ENCODE assay signal across 9 mouse cellular contexts in genomic region chr11:104246171-104246694, GRCm38 (mm10). TPM values are rescaled to one million over a fixed set of nuclear protein-coding genes. Genes with fewer than 3 reads are reported as not detected.
A peak's percentile ranks its signal among the peaks of the same experiment; 100 is the strongest.
DNase-seq lines count a peak whose midpoint lies in the region; ATAC-seq and TF ChIP-seq lines count a peak whose summit lies in the region.
"Had no signal": no experiment of that assay in that cellular context is flagged by ENCODE, and none has a peak within 500 bp of the region (broad histone marks: within the 10 kb centered on the region; RNA-seq: fewer than 3 reads in every experiment).

No protein-coding gene starts in this region.

- H3K4me1 ChIP-seq in heart, embryonic 13.5 days = peaks cover 5% of the 10 kb centered on the region; the same call in 1 of the 2 replicates
- H3K4me1 ChIP-seq in heart, adult 2 months (ENCODE audit: control insufficient read depth, insufficient read depth, low read length) = peaks cover 1% of the 10 kb centered on the region
- peaks cover 27% of the 10 kb centered on the region for H3K4me1 ChIP-seq in midbrain, embryonic 13.5 days (replicated peaks)

- peaks cover 8% of the 10 kb centered on the region; the same call in 1 of the 2 replicates for H3K27me3 ChIP-seq in heart, embryonic 13.5 days (replicated peaks)
- H3K27me3 ChIP-seq in heart, adult 2 months (ENCODE audit: control insufficient read depth, insufficient read depth, low read length) = no peaks in the 10 kb centered on the region
- 0 out of 2 replicates have a peak, but pooled peaks cover 3% of the 10 kb centered on the region for H3K27me3 ChIP-seq in midbrain, embryonic 13.5 days

- WGBS in heart, embryonic 13.5 days = 21% methylated on average over 6 of the region's 6 CpGs
- WGBS in heart, adult 2 months = 21% methylated on average over 6 of the region's 6 CpGs
- 10% methylated on average over 6 of the region's 6 CpGs for WGBS in midbrain, embryonic 13.5 days

- TF ChIP-seq POLR2A in heart, adult 2 months (IDR thresholded peaks at IDR 0.05; ENCODE audit: insufficient read depth, low read depth, low read length) = no peak

- TF ChIP-seq EP300 in heart, adult 2 months (IDR thresholded peaks at IDR 0.05; ENCODE audit: insufficient read depth, low read depth, low read length) = no peak

- H3K9ac ChIP-seq in heart, embryonic 13.5 days = no peak overlapping the region
- H3K9ac ChIP-seq in heart, adult 2 months (ENCODE audit: low read depth, low read length) = no peak overlapping the region
- H3K9ac ChIP-seq in midbrain, embryonic 13.5 days (replicated peaks) = no peak overlapping the region

- no peaks in the 10 kb centered on the region for H3K9me3 ChIP-seq in heart, embryonic 13.5 days
- H3K9me3 ChIP-seq in midbrain, embryonic 13.5 days = no peaks in the 10 kb centered on the region

- no peak for DNase-seq in heart, adult 2 months
- DNase-seq in brain, adult 2 months (ENCODE audit: low read depth, low spot score) = peak; percentile 58
- peak; percentile 87 for DNase-seq in kidney, adult 11 months
- DNase-seq in thymus, postnatal 14 days = no peak
- DNase-seq: left cerebral cortex, postnatal 4 days had no signal

- peaks cover 2% of the 10 kb centered on the region; the same call in 1 of the 2 replicates for H3K79me2 ChIP-seq in heart, adult 2 months (replicated peaks; ENCODE audit: control insufficient read depth, insufficient read depth, low read length)

- H3K4me2 ChIP-seq in heart, embryonic 13.5 days = peak overlapping the region; percentile 36
- no peak overlapping the region for H3K4me2 ChIP-seq in midbrain, embryonic 13.5 days (replicated peaks)

- ATAC-seq in heart, embryonic 13.5 days (ENCODE audit: extremely low read depth, insufficient number of reproducible peaks, low FRiP score, low TSS enrichment) = no peak
- peak; percentile 35; the same call in 1 of the 2 replicates for ATAC-seq in midbrain, embryonic 13.5 days
- ATAC-seq in activated CD4-positive, CD25-positive, alpha-beta regulatory T cell, adult 4 months = no peak
- no peak for ATAC-seq in monocyte, adult 5-6 weeks (replicated peaks; ENCODE audit: insufficient number of reproducible peaks, low FRiP score, low TSS enrichment, poor library complexity, severe bottlenecking)

- H3K4me3 ChIP-seq in heart, embryonic 13.5 days = no peak overlapping the region
- H3K4me3 ChIP-seq in heart, adult 2 months = no peak overlapping the region
- no peak overlapping the region for H3K4me3 ChIP-seq in midbrain, embryonic 13.5 days (replicated peaks)

- TF ChIP-seq CTCF in heart, adult 2 months (IDR thresholded peaks at IDR 0.05) = no peak

- no peak overlapping the region for H3K27ac ChIP-seq in heart, embryonic 13.5 days (replicated peaks)
- no peak overlapping the region for H3K27ac ChIP-seq in heart, adult 2 months
- no peak overlapping the region for H3K27ac ChIP-seq in midbrain, embryonic 13.5 days

- intact Hi-C loops in heart, adult 2 months (cut with DNase I) = no loop called here

- no peaks in the 10 kb centered on the region for H3K36me3 ChIP-seq in heart, embryonic 13.5 days
- H3K36me3 ChIP-seq in heart, adult 2 months (ENCODE audit: control insufficient read depth, insufficient read depth, low read length) = no peaks in the 10 kb centered on the region
- H3K36me3 ChIP-seq in midbrain, embryonic 13.5 days = no peaks in the 10 kb centered on the region

RNA-seq across cellular contexts. Expression of gene Mapt, which starts 15.0 kb away (rescaled TPM):
- 1.1 and 1.2 TPM in 2 replicates for polyA plus RNA-seq in heart, embryonic 13.5 days (2015; fragmentation: Nextera tagmentation; extraction: Ambion mirVana)
- total RNA-seq in heart, adult 2 months (2021) = 10 to 100 TPM; 77.9 to 91.6 TPM
- polyA plus RNA-seq in heart, adult 2 months (2012; rRNA removed) = 30.1 and 40.7 TPM in 2 replicates
- polyA plus RNA-seq in midbrain, embryonic 13.5 days (2015; fragmentation: Nextera tagmentation; extraction: Ambion mirVana) = 537 and 610 TPM in 2 replicates
- 1 to 10 TPM in 1 of 2 experiments, not detected in 1; 1.5 TPM for polyA plus RNA-seq in activated CD4-positive, CD25-positive, alpha-beta regulatory T cell, adult 4 months (2017; shearing (Covaris generic))
- 0.38 TPM in 1 of 3 replicates, not detected in the others for total RNA-seq in monocyte, adult 5-6 weeks (2017)

Comparison
In these comparisons a context has a peak if more than half of its experiments do, and no peak if none do; other contexts are left out.
1. DNase-seq: peak in brain, adult 2 months (single experiment) and kidney, adult 11 months (single experiment); none in heart, adult 2 months (0 of 2) and thymus, postnatal 14 days (single experiment).
2. RNA of gene Mapt, which starts 15.0 kb away (polyA plus RNA-seq): 537 to 610 TPM in midbrain, embryonic 13.5 days; 30.1 to 40.7 TPM in heart, adult 2 months, 1.5 TPM in activated CD4-positive, CD25-positive, alpha-beta regulatory T cell, adult 4 months and 1.1 to 1.2 TPM in heart, embryonic 13.5 days; every median in the first group is over 10 times any median in the second.